Mouse (Mus musculus) heart, postnatal 36 days (tissue): ENCODE results near the gene Crabp1. TPM values are rescaled to one million over a fixed set of nuclear protein-coding genes. Genes with fewer than 3 reads are reported as not detected.

Source experiments
- DNase-seq, 2 experiments: peaks; one replicate each; pipeline ENCODE4 v3.0.0; 2021 to 2022
- intact Hi-C: fragments of 180-260 bp; cut with DNase I; formaldehyde crosslinking; loops from one replicate; pipeline ENCODE4 v1.15.1; 2025
- total RNA-seq, 2 experiments: library from RNA; stranded (reverse); gene quantifications; 2 replicates each; pipeline ENCODE4 v1.2.3; 2021

Crabp1 gene
- total RNA-seq, 2 experiments from 2014 or later: not detected

- intact Hi-C loops: no loop called here
- DNase-seq: no peak
Observed at GRCm38 (mm10) chr9:54765336-54766085, 963 bp downstream of the Crabp1 start.

- intact Hi-C loops: no loop called here
- DNase-seq: no peak
Observed at GRCm38 (mm10) chr9:54770140-54770780, 5.7 kb downstream of the Crabp1 start.

GRCm38 (mm10) chr9:54776451-54776982 lies 12.0 kb downstream of the Crabp1 start:
- intact Hi-C loops: no loop called here
- DNase-seq: no peak

GRCm38 (mm10) chr9:54779280-54779679 lies 14.7 kb downstream of the Crabp1 start:
- no peak for DNase-seq
- intact Hi-C loops: no loop called here

- intact Hi-C loops: no loop called here
- no peak for DNase-seq
Observed at GRCm38 (mm10) chr9:54782504-54782903, 18.0 kb downstream of the Crabp1 start.

DNA sequence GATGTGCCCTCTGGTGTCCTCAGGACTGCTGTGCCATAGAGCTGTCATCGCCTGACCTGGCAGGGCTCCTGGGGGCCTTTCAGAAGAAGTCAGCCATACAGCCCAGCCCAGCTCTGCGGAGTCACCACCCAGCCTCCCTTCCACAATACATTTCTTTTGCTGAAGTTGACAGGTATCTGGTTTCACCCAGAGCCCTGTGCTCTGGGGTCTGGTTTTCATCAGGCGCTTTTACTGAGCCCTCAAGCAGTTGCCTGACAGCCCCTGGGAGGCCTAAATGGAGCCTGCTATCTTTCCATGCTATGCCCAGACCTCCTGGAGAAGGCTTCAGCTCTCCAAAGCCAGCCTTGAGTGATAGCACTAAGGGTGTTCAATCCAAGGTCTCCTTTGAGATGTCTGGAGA lies 19.5 kb downstream of the Crabp1 start:
- intact Hi-C loops: no loop called here
- DNase-seq: no peak

DNA sequence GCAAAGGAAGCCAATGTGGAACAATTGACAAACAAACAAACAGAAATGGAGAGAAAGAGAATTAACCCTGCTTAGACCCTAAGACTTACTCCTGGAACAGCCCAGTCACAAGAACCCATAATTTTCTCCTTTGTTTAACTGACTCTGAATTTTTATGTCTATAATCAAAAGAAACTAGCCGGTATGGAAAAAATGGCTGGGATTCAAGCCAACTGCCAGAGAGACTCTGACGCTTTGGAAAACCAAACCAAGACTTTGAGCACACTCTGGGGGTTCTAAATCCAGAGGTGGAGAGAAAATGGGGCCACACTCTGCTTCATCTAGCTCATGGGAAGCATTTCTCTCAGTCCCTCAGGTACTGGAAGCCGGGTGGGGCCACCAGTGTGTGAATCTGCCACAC lies 20.7 kb downstream of the Crabp1 start:
- intact Hi-C loops: no loop called here

DNA sequence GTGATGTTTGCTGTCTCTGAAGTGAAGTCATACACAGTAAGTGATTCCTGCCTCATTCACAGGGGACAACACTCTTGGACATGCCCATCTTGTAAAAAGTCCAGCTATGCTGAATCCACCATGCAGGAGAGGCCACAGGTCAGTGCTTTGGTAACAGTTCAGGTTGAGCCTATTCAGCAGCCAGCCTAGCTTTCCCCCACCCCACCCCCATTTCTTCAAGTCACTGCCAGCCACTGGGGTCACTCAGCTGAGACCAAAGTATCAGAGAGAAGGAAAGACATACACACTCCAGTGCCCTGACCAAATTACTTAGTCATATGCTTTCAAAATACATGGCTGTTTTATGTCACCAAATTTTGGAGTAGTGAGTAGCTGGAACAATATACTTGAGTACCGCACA lies 21.5 kb downstream of the Crabp1 start:
- intact Hi-C loops: no loop called here

More for the DNA sequence above, 20.7 kb downstream of the Crabp1 start:
- DNase-seq: no peak

DNA sequence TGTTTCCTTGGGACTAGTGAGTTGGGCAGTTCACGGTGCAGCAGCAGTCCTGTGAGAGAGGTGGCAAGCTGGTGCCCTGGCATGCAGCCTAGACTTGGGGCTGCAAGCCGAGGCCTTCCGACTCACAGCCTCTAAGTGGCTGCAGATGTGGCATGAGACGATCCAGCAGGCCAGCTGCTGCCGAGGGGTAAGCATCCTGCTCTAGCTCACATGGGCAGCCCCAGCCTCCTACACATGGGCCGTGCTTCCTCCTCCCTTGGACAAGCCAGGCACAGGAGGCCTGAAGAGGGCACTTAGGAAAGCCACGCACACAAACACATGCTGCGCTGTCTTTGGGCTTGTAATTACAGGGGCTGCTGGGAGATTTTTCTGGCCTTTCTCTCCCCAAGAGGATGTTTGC lies 23.2 kb downstream of the Crabp1 start:
- no peak for DNase-seq

More for the DNA sequence above, 21.5 kb downstream of the Crabp1 start:
- no peak for DNase-seq

DNA sequence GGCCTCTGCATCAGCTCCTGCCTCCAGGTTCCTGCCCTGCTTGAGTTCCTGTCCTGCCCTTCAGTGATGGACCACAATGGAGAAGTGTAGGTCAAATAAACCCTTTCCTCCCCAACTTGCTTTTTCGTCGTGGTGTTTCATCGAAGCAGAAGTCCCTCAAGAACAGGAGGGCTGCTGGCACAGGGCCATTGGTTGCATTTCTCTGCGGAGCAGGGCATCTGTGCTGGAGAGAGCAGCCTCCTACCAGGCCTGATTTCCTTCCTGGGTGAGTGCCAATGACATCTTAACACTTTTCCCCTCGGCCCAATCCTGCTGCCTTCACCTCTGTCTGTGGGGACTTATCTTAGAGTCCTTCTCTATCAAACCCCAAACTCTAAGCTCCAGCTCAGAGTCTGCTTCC lies 25.7 kb downstream of the Crabp1 start:
- intact Hi-C loops: no loop called here
- DNase-seq: no peak

More for the DNA sequence above, 23.2 kb downstream of the Crabp1 start:
- intact Hi-C loops: no loop called here

DNA sequence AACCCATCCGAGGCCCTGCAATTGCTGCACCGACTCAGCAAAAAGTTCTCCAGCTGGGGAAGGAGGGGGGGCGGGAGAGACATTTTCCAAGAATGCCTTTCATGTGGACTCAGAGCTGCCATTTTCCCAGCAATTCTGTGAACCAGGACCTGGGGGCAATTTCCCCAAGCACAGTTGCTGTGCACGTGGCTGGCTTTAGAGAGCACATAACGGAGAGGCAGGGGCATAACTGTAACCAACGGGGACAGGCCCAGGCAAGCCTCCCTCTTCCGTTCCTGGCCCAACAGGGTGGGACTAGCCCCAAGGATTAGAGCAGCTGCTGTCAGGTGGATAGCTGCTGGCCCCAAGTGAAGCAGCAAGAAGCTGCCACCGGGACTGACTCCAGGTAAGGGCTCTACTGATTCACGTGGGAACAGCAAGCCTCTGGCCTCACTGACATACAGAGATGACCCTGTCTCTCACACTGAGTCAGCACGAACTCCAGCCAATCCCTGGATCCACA lies 37.0 kb downstream of the Crabp1 start:
- intact Hi-C loops: no loop called here
- DNase-seq: no peak

- intact Hi-C loops: no loop called here
- DNase-seq: peak in 1 of 2 experiments; percentile 3
Observed at GRCm38 (mm10) chr9:54802749-54803679, 38.5 kb downstream of the Crabp1 start.

- DNase-seq: peak; percentile 10 to 14
- intact Hi-C loops: no loop called here
Observed at GRCm38 (mm10) chr9:54804351-54804750, 39.8 kb downstream of the Crabp1 start.

DNA sequence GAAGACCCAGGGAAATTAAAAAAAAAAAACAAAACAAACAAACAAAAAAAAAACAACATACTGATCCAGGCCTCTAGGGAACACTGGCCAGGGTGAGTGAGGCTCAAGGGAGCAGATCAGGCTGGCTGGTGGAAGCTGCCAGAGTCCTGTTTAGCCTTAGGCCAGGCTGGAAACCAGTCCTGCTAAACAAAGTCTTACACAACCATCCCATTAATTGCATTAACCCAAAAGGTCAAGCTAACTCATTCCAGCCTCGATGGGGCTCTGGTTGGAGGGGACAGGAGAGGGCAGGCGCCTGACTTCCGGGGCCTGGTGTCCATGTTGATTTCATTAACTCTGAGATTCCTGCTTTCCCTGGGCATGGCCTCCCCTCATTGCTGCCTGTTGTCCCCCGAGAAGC lies 43.2 kb downstream of the Crabp1 start:
- no peak for DNase-seq
- intact Hi-C loops: no loop called here

DNA sequence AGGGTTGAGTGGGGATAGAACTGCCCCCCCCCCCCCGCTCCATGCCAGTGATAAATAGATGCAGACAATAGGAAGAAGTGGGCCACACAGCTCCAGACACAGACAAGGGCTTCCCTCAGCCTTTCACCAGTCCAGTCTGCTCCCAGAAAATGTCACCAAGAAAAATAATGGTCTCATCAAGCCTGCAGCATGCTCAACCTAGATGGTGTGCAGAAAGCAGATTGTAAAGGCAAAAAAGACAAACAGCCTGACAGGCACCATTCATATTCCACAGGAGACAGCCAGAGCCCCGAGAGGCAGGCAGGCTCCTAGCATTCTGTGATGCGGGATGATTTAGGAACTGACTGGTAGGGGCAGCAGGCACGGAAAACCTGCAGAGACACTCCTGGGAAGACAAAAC lies 45.4 kb downstream of the Crabp1 start:
- intact Hi-C loops: no loop called here
- DNase-seq: no peak

DNA sequence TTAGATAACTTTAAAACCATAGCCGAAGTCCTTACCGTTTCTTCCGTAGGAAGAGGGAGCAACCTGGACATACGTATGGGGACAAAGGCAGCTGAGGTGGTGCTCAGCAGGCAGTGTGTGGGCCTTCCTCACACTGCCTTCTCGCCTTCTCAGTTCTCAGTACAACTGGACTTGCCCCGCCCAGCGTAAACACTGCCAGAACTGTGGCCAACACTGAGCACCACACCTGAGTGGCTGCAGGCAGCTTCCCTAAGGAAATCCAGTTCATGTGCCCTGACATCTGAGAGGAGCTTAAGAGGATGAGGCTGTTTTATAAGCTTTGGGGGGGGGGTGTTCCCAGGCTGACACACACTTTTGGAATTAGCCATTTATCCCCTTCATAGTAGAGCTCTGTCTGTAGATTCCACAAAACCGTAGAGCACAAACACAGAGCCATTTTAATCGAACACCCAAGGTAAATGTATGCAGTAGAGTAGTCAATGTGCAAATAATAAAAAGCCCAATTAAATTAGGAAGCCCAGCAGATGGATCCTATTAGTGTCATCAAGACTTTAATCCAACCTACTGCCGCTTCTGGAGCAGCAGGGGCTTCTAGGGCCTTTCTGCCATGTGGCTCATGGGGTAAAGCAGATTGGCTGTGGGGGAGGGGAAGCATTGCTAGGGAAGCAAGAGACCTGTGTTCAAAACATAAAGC lies 52.1 kb downstream of the Crabp1 start:
- intact Hi-C loops: no loop called here
- no peak for DNase-seq

DNA sequence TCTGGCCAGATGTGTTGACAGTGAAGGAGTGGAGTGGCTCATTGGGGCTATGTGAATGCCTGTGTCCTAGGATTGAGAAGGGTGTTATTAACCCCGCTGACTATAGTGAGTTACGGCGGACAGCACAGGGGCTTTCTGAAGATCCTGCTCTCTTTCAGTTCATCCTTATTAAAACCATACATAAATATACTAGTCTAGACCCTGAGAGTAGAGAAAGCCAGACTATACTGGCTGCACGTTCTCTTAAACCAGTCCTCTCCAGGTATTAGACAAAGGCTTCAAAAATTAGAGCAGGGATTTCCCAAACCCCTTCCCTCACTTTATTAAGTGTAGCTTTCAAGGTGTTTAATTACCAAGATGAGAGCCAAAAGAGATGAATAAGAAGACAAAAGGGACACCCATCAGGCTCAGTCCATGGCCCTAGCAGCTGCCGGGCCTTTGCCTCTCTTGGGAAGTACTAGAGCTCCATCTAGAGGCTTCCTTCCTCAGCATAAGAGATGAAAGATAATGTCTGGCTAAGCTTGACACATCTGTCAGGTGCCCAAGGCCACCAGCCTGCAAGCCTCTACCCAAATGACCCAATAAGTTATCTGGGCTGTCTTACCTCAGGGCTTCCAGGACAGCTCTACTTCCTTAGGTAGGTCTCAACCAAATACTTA lies 57.0 kb downstream of the Crabp1 start:
- intact Hi-C loops: loop anchor here (2.0 to 5.0 kb wide), 2 partner anchors 83 to 209 kb away; no protein-coding TSS in a partner anchor

More for the DNA sequence above, 57.0 kb downstream of the Crabp1 start:
- DNase-seq: peak in 1 of 2 experiments; percentile 14
